Mouse (Mus musculus) liver, embryonic 11.5 days (tissue): ENCODE data around the gene Arl6ip5. TPM values are rescaled to one million over a fixed set of nuclear protein-coding genes. Genes with fewer than 3 reads are reported as not detected.

ENCODE experiments used
- ATAC-seq: fragments of 200-750 bp; cut with Nextera tagmentation; replicated peaks from 2 replicates; pipeline ENCODE4 v1.8.0; 2017; ENCODE audit warnings: moderate number of reproducible peaks, mild to moderate bottlenecking, moderate TSS enrichment, moderate library complexity; ENCODE audit not compliant: low FRiP score
- DNase-seq: peaks from one replicate; pipeline ENCODE4 v3.0.0-alpha.2; 2017; ENCODE audit warnings: low spot score
- H3K27ac ChIP-seq: fragments of 300-500 bp; sonication (generic); 2 replicates; pipeline ENCODE4 v1.5.1; 2014; ENCODE audit warnings: mild to moderate bottlenecking, low read depth, low read length, control low read depth
- H3K27me3 ChIP-seq: fragments of 300-500 bp; sonication (generic); replicated peaks from 2 replicates; pipeline ENCODE4 v1.6.1; 2014; ENCODE audit warnings: low read length, mixed read lengths; ENCODE audit not compliant: control insufficient read depth, insufficient read depth
- H3K36me3 ChIP-seq: fragments of 300-500 bp; sonication (generic); 2 replicates; pipeline ENCODE4 v1.6.1; 2014; ENCODE audit warnings: mild to moderate bottlenecking, low read length, moderate library complexity, mixed read lengths; ENCODE audit not compliant: control insufficient read depth, insufficient read depth
- H3K4me1 ChIP-seq: fragments of 300-500 bp; sonication (generic); replicated peaks from 2 replicates; pipeline ENCODE4 v1.6.1; 2014; ENCODE audit warnings: low read length, mixed read lengths; ENCODE audit not compliant: control insufficient read depth, insufficient read depth
- H3K4me2 ChIP-seq: fragments of 300-500 bp; sonication (generic); 2 replicates; pipeline ENCODE4 v1.6.1; 2014; ENCODE audit warnings: mild to moderate bottlenecking, control low read depth, moderate library complexity
- H3K4me3 ChIP-seq: fragments of 300-500 bp; sonication (generic); 2 replicates; pipeline ENCODE4 v1.5.1; 2014; ENCODE audit warnings: low read depth, low read length, control low read depth
- H3K9ac ChIP-seq: fragments of 300-500 bp; sonication (generic); 2 replicates; pipeline ENCODE4 v1.6.1; 2014; ENCODE audit warnings: low read depth, low read length, control low read depth
- H3K9me3 ChIP-seq: fragments of 300-500 bp; sonication (generic); 2 replicates; pipeline ENCODE4 v1.6.1; 2016; ENCODE audit warnings: low read length, inconsistent platforms, mixed read lengths; ENCODE audit not compliant: control insufficient read depth
- WGBS: fragments of 180-500 bp; shearing (Covaris S2); extraction: QIAGEN DNeasy Blood & Tissue Kit; methylation state at CpG from one replicate; pipeline ENCODE4 v1.1.7; 2014; 5-methylcytosine and 5-hydroxymethylcytosine counted together
- polyA plus RNA-seq: library from polyadenylated mRNA; unstranded; fragments of >200 nt; fragmentation: Nextera tagmentation; extraction: Ambion mirVana; gene quantifications from 2 replicates; pipeline ENCODE4 v1.2.1, GENCODE M21; 2014

The Arl6ip5 gene
- polyA plus RNA-seq, 1 experiment from 2014 or later, result 38.6 TPM

GRCm38 (mm10) chr6:97234911-97235668 lies 24.6 kb downstream of the Arl6ip5 start:
- WGBS, result 75% methylated on average over 7 of the region's 7 CpGs
- Histone ChIP-seq H3K4me3 (no peak overlapping the region), H3K9me3 (0 out of 2 replicates have a peak, but pooled peaks cover 2% of the 10 kb centered on the region), H3K4me1 (no peaks in the 10 kb centered on the region), H3K36me3 (peaks cover 6% of the 10 kb centered on the region), H3K27ac (no peak overlapping the region), H3K9ac (no peak overlapping the region), H3K27me3 (no peaks in the 10 kb centered on the region), H3K4me2 (no peak overlapping the region)
- ATAC-seq (no peak), DNase-seq (no peak)

- H3K4me3 ChIP-seq, result no peak overlapping the region
- no peaks in the 10 kb centered on the region for H3K4me1 ChIP-seq
- WGBS, result 91% methylated on average over 5 of the region's 5 CpGs
Measured at GRCm38 (mm10) chr6:97236088-97236487, 25.6 kb downstream of the Arl6ip5 start.

GRCm38 (mm10) chr6:97239360-97239759 lies 28.9 kb downstream of the Arl6ip5 start:
- Histone ChIP-seq H3K4me2 (no peak overlapping the region), H3K9me3 (0 out of 2 replicates have a peak, but pooled peaks cover 2% of the 10 kb centered on the region), H3K27me3 (no peaks in the 10 kb centered on the region), H3K36me3 (no peaks in the 10 kb centered on the region), H3K4me1 (no peaks in the 10 kb centered on the region), H3K9ac (no peak overlapping the region), H3K4me3 (no peak overlapping the region), H3K27ac (no peak overlapping the region)
- no peak for DNase-seq
- 85% methylated on average over 6 of the region's 6 CpGs for WGBS
- ATAC-seq, result no peak

More at GRCm38 (mm10) chr6:97236088-97236487, 25.6 kb downstream of the Arl6ip5 start:
- DNase-seq, result no peak
- Histone ChIP-seq H3K27ac (no peak overlapping the region), H3K27me3 (no peaks in the 10 kb centered on the region), H3K4me2 (no peak overlapping the region), H3K36me3 (peaks cover 6% of the 10 kb centered on the region), H3K9me3 (0 out of 2 replicates have a peak, but pooled peaks cover 2% of the 10 kb centered on the region), H3K9ac (no peak overlapping the region)
- no peak for ATAC-seq

- Histone ChIP-seq H3K9ac (no peak overlapping the region), H3K9me3 (0 out of 2 replicates have a peak, but pooled peaks cover 2% of the 10 kb centered on the region), H3K27ac (no peak overlapping the region), H3K27me3 (no peaks in the 10 kb centered on the region), H3K4me3 (no peak overlapping the region), H3K36me3 (no peaks in the 10 kb centered on the region), H3K4me2 (no peak overlapping the region), H3K4me1 (no peaks in the 10 kb centered on the region)
- 84% methylated on average over 5 of the region's 5 CpGs for WGBS
- DNase-seq (no peak), ATAC-seq (no peak)
Measured at GRCm38 (mm10) chr6:97240092-97240491, 29.6 kb downstream of the Arl6ip5 start.

- no peak for ATAC-seq
- no peaks in the 10 kb centered on the region for H3K4me1 ChIP-seq
- H3K4me2 ChIP-seq, result no peak overlapping the region
- no peak overlapping the region for H3K27ac ChIP-seq
- H3K36me3 ChIP-seq, result no peaks in the 10 kb centered on the region
- 0 out of 2 replicates have a peak, but pooled peaks cover 2% of the 10 kb centered on the region for H3K9me3 ChIP-seq
- no peak overlapping the region for H3K4me3 ChIP-seq
- no peak overlapping the region for H3K9ac ChIP-seq
- no peaks in the 10 kb centered on the region for H3K27me3 ChIP-seq
- no peak for DNase-seq
- 83% methylated on average over 4 of the region's 4 CpGs for WGBS
Measured at GRCm38 (mm10) chr6:97242522-97242921, 32.0 kb downstream of the Arl6ip5 start.

GRCm38 (mm10) chr6:97245200-97245599 lies 34.7 kb downstream of the Arl6ip5 start:
- Histone ChIP-seq H3K9ac (no peak overlapping the region), H3K9me3 (no peaks in the 10 kb centered on the region), H3K27ac (no peak overlapping the region), H3K4me3 (no peak overlapping the region), H3K36me3 (no peaks in the 10 kb centered on the region), H3K27me3 (no peaks in the 10 kb centered on the region), H3K4me1 (no peaks in the 10 kb centered on the region), H3K4me2 (no peak overlapping the region)
- DNase-seq, result no peak
- ATAC-seq, result no peak

- H3K4me2 ChIP-seq, result no peak overlapping the region
- ATAC-seq (no peak), DNase-seq (no peak)
- H3K27me3 ChIP-seq, result no peaks in the 10 kb centered on the region
- no peaks in the 10 kb centered on the region for H3K36me3 ChIP-seq
- H3K4me1 ChIP-seq, result peaks cover 4% of the 10 kb centered on the region; the same call in 1 of the 2 replicates
- 36% methylated on average over 6 of the region's 6 CpGs for WGBS
- no peak overlapping the region for H3K27ac ChIP-seq
- no peaks in the 10 kb centered on the region for H3K9me3 ChIP-seq
- H3K9ac ChIP-seq, result no peak overlapping the region
- no peak overlapping the region for H3K4me3 ChIP-seq
Measured at GRCm38 (mm10) chr6:97250966-97251365, 40.5 kb downstream of the Arl6ip5 start.

GRCm38 (mm10) chr6:97252086-97252485 lies 41.6 kb downstream of the Arl6ip5 start:
- no peak for DNase-seq
- Histone ChIP-seq H3K4me3 (no peak overlapping the region), H3K9ac (no peak overlapping the region), H3K4me1 (peaks cover 4% of the 10 kb centered on the region; the same call in 1 of the 2 replicates), H3K36me3 (no peaks in the 10 kb centered on the region), H3K27me3 (no peaks in the 10 kb centered on the region), H3K9me3 (no peaks in the 10 kb centered on the region), H3K4me2 (no peak overlapping the region), H3K27ac (no peak overlapping the region)
- 41% methylated on average over 5 of the region's 5 CpGs for WGBS
- ATAC-seq, result no peak

GRCm38 (mm10) chr6:97252711-97253221 lies 42.3 kb downstream of the Arl6ip5 start, which contains the start of gene Lmod3:
Lmod3 (minus strand) TSS chr6:97252759.
- WGBS, result 30% methylated on average over 9 of the region's 9 CpGs
- Histone ChIP-seq H3K4me3 (no peak within 1 kb of the TSS), H3K9ac (no peak within 1 kb of the TSS), H3K4me1 (peaks cover 4% of the 10 kb centered on the region; the same call in 1 of the 2 replicates), H3K9me3 (no peaks in the 10 kb centered on the region), H3K4me2 (no peak within 1 kb of the TSS), H3K27ac (no peak within 1 kb of the TSS), H3K27me3 (no peaks in the 10 kb centered on the region), H3K36me3 (no peaks in the 10 kb centered on the region)
- DNase-seq, result no peak
- ATAC-seq, result no peak
